Mouse (Mus musculus) kidney, adult 18-20 months (tissue): ENCODE measurements around the gene Cpox.

Experiments used
- DNase-seq: peaks from one replicate; pipeline ENCODE4 v3.0.0; 2021

Gene Cpox

DNA sequence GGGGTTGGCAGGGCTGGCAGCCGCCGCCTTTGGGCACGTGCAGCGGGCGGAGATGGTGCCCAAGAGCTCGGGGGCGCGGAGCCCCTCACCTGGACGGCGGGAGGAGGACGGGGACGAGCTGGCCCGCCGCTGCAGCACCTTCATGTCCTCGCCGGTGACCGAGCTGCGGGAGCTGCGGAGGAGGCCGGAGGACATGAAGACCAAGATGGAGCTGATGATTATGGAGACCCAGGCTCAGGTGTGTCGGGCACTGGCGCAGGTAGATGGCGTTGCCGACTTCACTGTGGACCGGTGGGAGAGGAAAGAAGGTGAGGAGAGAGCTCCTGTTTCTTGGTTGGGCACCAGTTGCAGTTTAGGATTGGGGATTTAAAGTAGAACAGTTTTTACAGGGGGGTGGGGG, 551 bp downstream of the Cpox start:
- no peak for DNase-seq

DNA sequence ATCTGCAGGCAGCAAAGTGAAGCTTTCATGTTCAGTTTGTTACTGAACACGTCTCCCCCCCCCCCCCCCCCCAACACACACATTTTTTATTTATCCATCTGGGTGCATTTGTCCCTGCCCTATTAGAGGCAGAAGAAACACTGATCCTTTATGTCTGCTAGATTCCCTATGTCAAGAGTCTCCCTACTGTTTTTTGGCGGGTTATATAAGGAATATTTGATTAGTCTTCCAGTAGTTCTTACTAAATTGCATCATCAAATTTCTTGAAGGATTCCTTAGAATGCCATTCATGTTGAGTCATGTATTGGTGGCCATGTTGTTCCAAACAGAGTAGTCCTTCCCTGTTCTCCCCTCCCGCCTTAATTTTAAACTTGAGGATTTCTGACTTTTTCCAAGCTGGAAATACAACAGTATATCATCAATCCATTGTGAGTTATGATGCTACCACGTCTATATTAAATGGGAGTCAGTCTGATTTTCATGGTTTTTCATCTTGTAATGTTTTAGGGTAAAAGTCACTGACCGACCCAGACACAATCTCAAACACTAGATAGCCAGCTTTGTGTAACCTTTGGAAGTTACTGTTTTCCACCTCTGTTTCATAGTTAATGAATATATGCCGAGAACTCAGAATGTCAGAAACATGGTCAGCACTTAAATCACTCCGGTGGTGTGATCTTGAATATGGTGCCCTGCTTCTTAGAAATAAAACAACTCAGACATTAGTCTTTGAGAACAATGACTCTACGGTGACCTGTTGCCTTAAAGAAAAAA, 1.3 kb downstream of the Cpox start:
- DNase-seq, result no peak

DNA sequence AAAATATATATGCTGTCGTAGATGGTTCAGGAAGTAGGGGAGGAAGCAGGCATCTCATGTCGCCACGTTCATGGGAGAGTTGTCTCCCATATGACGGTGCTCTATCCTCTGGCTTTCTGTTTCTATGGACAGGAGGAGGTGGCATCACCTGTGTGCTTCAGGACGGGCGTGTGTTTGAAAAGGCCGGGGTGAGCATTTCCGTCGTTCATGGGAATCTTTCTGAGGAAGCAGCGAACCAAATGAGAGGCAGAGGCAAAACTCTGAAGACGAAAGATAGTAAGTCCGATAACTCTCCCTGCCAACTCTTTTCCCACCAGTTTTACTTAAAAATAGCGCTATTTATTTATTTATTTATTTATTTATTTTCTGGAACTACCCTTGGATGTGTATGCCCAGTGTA, 2.3 kb downstream of the Cpox start:
- no peak for DNase-seq

DNA sequence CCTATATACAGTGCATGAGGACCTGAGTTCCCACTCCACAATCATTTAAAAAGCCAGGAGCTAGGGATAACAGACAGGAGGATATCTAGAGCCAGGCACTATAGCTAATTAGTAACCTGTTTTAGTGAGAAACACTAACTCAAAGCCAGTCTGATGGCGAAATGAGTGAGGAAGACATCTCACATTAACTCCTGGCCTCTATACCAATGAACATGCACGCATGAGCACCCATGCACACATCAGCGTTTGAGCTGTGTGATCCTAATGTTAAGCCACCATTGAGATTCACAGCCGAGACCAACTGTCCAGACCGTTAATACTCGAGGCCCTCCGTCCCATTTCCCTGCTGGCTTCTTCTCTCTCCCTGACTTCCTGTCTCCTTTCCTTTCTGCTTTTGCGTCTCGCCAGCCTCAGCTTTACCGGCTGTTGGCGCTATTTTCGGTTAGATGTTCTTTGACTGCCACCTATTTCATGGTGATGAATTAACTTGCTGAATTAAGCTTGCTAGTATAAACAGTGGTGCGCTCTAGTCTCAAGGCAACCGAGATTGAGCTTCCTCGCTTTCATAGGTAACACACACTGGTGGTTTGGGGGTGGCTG, 3.8 kb downstream of the Cpox start:
- DNase-seq, result peak; percentile 36

DNA sequence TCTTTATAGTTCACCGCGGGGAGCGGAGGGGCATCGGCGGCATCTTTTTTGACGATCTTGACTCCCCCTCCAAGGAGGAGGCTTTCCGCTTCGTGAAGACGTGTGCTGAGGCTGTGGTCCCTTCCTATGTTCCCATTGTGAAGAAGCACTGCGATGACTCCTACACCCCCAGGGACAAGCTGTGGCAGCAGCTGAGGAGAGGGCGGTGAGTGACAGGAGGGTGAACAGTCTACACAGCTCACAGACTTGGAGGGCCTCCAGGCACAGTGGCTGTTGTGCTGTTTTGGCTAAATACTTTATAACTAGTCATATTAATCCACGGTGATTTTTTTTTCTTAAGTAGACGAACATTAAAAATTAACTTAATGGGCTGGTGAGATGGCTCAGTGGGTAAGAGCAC, 5.2 kb downstream of the Cpox start:
- DNase-seq, result peak; percentile 39

DNA sequence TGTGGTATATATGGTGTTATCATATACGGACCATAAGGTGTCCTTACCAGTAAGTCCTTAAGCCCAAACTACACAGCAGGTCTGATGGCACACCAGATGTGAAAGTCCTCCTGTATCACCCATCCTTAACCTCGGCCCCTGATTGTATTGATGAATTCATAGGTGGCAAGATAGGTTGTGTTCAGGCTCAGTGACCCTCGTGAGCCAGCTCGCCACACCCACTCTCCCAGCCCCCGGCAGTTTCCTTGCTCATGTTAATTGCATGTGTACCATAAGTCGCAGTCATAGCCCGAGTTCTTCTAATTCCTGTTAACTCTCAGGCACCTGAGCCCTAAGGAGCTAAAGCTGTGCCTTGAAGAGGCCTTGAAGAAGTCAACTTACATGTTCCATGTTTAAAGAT, 6.1 kb downstream of the Cpox start:
- no peak for DNase-seq

DNA sequence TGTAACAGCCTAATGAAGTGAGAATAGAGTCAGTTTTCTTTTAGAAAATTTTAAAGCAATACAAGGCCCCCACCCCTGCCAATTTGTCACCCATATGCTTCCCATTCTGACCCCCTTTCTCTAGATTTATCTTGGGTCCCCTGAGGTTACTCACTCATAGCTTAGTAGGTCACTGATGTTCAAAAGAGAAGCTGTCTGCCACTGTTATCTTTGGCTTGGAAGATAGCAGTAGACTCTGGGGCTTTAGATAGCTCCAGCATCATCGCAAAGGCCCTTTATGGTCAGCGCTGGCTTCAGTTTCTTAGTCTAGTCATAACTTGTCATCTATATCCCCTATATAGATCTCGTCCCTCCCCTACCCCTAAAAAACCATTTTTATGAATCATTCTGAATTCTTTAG, 6.5 kb downstream of the Cpox start:
- no peak for DNase-seq

DNA sequence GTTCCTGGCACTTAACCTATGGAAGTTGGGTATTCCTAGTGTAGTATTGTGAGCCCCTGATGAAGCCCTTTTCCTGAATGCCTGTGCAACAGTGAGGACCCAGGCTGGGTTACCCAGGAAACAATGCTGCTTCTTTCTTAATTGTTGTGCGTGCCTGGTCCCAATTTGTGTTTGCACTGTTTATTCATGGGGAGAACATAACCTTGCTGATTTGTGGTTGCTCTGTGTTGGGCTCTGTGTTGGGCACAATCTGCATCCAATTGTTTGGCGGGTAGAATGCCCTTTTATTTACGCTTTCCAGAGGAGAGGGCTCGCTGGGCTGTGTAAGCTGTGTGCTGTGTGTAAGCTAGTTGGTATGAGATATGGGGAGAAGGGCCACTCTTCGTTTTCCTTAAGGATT, 7.4 kb downstream of the Cpox start:
- no peak for DNase-seq

DNA sequence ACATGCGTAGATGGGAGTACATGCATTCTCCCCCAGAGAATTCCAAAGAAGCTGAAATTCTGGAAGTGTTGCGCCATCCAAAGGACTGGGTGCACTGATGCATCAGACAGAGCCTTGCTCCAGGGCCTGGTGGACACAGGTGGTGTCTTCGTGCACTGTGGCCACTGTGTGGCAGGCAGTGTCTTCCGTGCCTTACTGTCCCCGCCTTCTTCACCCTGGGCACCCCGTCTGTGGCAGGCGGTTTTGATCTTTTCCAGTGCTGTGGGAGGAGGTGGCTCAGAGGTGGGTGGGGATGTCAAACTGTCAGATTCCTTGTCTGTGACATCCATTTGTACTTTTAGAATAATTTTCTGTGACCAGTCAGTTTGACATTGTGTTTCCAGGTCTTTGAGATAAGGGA, 8.6 kb downstream of the Cpox start:
- DNase-seq, result no peak

DNA sequence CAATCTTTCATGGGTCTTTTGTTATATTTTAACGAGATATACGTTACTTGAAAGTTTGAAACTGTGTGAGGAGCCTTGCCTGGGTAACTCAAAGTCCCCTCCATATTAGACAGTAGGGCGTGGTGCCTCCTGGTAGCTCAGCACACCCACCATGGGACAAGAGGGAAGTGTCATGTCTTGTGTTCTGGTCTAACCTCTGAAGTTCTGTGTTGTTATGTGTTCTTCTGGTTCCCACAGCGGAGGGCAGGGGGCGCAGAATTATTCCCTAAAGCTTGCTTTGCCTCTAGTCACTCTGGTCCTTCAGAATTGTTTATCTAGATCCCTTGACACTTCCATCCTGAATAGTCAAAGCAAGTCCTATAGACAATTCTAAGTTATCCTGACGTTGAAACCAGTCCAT, 12.0 kb downstream of the Cpox start:
- DNase-seq, result no peak

DNA sequence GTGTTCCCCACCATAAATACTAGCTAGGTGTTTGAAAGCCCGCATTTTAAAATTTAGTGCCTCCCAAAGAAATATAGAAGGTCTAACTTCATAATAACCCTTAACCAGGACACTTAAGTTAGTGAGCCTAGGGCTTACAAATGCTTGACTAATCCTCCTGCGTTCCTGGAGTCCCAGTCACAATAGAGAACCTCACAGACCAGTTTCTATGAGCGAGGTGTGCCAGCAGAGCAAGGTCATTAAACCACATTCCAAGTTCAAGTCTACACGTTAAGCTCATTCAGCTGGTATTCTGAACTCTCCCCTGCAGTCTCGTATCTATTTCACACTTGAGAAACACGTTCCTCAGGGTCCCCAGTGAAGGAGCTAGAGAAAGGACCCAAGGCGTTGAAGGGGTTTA, 12.8 kb downstream of the Cpox start:
- no peak for DNase-seq

DNA sequence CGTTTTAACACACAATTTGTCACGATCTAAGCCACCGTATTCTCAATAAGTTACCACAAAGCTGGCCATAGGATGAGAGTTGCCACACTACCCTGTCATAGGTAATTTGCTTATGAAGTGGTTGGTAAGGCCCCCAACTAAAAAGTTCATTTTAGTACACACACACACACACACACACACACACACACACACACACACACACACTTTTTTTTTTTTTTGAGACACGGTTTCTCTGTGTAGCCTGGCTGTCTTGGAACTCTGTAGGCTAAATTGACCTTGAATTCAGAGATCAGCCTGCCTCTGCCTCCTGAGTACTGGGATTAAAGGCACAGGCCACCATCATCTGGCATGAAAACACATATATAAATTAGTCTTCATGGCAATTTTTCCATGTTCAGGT, 13.8 kb downstream of the Cpox start:
- DNase-seq, result no peak

DNA sequence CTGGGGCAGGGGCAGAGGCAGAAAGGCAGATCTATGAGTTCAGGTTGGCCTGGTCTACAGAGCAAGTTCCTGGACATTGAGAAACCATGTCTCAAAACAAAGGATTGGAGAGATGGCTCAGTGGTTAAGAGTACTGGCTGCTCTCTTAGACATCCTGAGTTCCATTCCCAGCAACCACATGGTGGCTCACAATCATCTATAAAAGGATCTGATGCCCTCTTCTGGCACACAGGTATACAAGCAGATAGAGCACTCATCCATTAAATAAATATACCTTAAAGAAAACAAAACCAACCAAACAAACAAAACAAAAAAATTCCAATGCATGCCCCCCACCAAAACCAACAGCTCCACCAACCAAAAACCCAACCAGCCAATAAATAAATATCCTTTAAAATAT, 14.4 kb downstream of the Cpox start:
- DNase-seq, result no peak

DNA sequence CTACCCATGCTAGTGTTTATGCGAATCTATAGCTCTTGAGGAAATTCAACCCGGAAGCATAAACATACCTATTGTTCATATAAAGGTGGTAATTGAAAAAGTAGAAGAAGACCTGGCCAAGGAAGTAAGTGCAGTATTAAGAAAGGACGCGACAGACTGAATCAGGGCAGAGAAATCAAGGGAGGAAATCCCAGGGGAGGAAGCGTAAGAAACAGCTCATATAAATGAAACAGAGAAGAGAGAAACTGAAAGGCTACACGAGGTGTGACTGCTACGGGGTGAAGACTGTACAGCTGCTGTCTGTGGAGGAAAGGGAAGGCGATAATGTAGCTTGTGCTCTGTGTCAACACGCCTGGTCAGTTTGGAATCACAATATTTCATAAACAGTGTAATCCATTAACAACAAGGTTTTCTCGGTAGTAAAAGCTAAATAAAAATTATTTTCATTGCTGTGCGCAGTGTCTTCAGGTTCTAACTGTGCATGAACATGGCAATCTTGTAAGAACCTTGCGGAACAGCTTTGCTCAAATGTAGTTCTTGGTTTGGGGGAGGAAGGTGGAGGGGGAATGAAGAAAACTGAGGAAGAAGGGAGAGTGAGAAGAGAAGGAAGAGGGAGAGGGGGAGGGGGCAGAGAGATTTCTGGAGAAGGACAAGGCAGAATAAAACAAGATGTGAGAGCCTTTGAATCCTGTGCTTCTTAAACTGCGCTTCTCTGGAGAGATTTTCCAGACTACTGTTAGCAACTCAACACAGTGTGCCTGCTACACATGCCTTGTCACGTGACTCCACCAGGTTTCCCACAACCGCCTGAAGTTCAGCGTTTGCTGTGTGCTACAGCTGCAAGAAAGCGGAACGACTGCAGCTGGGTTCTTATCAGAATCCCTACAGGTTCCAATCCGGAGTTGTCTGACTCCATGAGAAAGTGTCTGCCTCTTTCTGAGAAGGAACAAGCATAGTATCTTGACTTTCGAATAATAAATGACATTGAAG, 15.8 kb downstream of the Cpox start:
- no peak for DNase-seq

DNA sequence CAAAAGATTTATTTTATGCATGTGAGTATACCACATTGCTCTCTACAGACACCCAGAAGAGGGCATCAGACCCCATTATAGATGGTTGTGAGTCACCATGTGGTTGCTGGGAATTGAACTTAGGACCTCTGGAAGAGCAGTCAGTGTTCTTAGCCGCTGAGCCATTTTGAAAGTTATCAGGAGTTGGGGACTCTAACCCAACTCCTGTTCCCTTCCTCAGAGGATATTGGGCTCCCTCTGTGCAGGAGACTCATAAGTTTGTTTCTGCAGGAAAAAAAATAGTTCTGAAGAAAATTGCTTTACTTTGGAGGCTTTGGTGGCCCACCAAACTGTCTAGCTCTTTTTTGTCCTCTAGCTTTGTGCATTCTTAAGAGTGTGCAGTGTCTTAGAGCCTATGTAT, 18.4 kb downstream of the Cpox start:
- DNase-seq, result no peak

DNA sequence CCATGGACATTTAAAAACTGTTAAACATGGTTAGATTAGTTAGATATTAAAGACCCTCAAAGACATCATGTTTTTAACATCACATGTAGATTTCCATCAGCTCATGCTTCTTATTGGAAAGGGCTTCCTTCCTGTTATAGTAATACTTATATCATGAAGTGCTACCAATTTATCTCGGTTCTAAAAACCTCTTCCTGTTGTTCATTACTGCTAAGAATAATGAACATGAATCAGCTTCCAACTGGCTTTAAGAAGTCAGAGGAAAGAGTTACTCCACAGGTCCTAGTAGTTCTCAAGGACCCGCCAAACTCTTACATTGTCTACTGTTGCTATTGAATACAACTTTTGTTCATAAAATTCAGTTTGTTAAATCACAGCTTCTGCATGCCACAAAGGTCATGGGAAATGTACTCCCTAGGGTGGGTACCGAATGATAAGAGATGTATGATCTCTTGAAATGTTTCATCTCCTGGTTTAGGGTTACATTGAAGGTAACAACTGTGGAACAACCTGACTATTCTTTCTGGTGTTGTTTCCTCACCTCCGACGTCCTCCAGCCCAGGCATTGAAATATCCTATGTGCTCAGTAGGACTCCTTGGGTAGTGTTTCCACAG, 19.6 kb downstream of the Cpox start:
- DNase-seq, result no peak

DNA sequence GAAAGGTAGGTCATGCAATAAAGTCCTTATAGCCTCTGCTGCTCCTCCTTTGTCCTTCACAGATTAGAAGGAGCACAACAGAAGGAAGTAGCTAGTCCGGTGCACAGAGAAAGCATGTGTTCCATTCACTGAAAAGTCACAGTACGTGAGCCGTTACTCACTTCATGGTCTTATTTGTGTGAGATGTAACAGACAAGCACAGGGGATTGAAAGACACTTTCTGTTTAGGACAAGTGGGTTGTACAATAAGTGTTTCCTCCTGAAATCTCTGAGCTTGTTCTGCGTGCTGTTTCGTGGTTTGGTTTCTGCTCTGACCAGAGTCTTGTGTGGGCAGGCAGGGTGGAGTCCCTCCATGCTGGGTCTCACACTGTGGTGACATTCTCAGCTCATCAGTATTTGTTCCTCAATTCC, 20.2 kb downstream of the Cpox start:
- no peak for DNase-seq

DNA sequence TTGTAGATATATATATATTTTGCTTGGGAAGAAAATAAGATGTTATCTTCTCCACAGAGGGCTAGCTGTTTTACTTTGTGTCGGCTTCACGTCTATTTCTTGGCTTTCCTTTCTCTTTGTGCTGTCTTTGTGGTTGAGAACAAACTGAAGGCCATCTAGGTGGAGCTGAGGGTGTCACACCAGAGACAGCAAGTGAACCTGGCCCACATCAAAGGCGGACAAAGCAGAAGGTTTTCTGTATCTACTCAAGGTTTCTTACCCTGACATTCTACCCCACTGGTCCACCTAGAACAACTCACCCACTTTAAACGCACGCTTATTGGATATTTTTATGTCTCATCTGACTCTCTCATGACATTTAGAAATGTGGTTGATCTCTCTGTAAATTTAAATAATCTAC, 24.0 kb downstream of the Cpox start:
- DNase-seq, result no peak

DNA sequence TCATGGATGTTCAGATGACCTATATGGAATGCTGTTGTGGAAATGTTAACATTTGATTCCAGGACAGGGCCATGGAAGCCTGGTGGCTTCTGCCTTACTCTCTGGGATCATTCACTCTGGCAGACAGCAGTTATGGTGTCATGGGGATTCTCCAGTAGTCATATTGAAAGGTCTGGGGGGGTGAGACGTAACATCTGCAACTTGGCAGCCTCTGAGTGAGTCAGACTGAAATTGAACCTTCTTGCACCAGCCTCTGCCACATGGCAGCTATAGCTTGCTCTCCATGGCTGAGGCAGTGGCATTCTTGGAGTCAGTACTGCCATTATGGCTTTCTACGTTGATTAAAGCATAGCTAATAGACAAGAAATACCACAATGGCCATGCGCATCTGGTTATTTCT, 26.7 kb downstream of the Cpox start:
- no peak for DNase-seq

DNA sequence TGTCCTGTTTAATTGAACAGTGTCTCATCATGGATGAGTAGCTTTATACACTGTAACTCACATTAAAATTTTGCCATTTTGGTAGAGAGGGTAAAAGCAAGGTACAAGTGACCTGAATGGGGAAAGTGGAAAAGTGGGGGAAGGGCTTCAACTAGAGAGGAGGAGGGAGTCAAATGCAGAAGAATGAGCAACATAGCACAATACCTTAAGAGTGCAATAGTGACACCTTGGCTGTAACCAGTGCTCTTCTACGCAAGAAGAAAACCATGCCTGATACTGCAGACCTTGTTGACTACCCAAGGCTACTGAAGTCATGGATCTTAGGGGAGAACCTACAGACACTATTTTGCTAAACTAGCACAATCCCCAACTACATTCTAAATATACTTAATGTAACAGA, 27.2 kb downstream of the Cpox start:
- DNase-seq, result no peak

DNA sequence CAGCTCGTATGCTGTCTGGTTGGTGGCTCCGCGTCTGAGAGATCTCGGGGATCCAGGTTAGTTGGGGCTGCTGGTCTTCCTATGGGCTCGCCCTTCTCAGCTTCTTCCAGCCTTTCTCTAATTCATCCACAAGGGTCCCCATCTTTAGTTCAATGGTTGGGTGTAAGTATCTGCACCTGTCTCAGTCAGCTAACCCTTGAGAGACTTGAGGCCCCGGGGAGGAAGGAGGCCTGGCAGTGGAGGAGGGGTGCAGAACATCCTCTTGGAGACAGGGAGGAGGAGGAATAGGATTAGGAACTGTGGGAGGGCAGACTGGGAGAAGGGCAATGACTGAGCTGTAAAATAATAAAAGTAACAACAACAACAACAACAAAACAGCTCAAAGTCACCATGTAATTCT, 30.1 kb downstream of the Cpox start:
- DNase-seq, result no peak

DNA sequence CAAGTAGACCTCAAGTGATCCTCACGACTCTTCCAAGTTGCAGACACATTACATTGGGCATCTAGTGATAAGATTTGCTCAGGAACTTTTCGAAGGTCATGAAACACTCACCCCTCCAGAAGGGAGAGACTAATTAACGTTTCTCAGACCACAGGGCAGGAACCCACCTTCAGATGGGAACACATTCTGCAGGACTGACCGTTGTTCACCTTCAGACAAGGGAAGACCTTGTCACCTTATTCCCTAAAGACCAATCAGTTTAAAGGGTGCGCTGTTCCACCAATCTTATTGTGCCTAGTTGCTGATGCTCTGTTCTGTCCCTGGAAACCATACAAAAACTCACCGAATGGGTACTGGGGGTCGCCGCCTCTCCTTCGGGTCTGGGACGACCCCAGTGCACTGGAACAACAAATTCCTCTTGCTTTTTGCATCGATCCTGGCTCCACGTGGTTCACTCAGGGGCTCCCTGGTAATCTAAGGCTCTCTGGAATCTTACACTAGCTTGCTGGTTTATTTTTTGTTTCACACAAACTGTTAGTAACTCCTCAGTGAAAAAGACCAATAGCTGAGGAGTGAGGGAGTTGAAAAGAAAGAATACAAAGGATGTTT, 30.8 kb downstream of the Cpox start:
- DNase-seq, result no peak

DNA sequence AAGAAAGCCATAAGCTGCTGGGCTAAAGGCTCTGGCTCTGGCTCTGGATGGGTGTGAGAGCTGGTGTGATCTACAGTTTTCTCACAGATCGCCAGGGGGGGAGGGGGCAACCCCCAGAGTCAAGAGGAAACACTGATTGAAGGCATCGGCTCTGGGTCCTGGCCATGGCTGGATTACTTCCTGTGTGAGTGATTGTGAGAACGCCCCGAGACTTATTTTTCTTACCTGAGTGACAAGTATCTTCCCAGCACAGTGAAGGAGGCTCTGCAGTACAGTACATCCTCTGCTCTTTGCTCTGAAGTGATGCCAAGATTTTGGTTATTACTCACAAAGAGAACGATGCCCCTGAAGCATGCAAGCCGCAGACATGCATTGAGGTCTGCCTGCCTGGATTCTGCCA, 31.7 kb downstream of the Cpox start:
- no peak for DNase-seq
